Mouse (Mus musculus): ENCODE results near the gene Grk2. TPM values are rescaled to one million over a fixed set of nuclear protein-coding genes. Genes with fewer than 3 reads are reported as not detected.

Gene Grk2
- polyA plus RNA-seq, 1 experiment from 2014 or later = 13.9 TPM

DNA sequence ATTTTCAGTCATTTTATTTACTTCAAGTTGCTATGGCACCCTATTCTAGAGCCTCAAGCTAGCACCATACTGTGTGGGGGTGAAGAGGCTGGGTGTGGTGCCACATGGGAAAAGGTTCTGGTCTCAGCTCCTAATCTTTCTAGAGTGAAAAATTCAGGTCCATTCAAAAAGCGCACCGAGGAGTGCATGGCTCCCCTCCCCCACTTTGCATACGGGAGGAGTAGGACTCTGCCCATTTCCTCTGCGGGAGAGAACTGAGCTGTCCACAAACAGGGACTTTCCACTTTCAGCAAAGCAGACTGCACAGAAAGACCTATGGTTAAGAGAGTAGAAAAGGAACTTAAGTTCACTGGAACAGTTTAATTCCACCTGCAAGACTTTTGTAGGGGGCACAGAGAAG, 26.6 kb upstream of the Grk2 start:
- peak overlapping the region; percentile 35; the same call in 1 of the 2 replicates for H3K9ac ChIP-seq (replicated peaks; ENCODE audit: low read depth)
- no peaks in the 10 kb centered on the region for H3K9me3 ChIP-seq (ENCODE audit: low read length)
- peaks cover 21% of the 10 kb centered on the region for H3K36me3 ChIP-seq (ENCODE audit: insufficient read depth, low read length)
- ATAC-seq (no peak), DNase-seq (ENCODE audit: low spot score) (peak; percentile 43)
- 0% methylated on average over 4 of the region's 4 CpGs for WGBS
- H3K4me2 ChIP-seq (replicated peaks; ENCODE audit: low read depth, low read length) = peak overlapping the region; percentile 56
- peak overlapping the region; percentile 88 for H3K27ac ChIP-seq (ENCODE audit: low read length)
- H3K4me3 ChIP-seq (ENCODE audit: low read depth, low read length) = peak overlapping the region; percentile 32
- H3K27me3 ChIP-seq (replicated peaks; ENCODE audit: insufficient read depth, low read length) = no peaks in the 10 kb centered on the region
- TF ChIP-seq CTCF (IDR thresholded peaks at IDR 0.05) (no peak), EP300 (IDR thresholded peaks at IDR 0.05) (no peak)
- H3K4me1 ChIP-seq (ENCODE audit: insufficient read depth, low read depth, low read length) = peaks cover 12% of the 10 kb centered on the region; the same call in 1 of the 2 replicates

GRCm38 (mm10) chr19:4331273-4331672, 25.3 kb upstream of the Grk2 start:
- 82% methylated on average over 3 of the region's 3 CpGs for WGBS
- DNase-seq (ENCODE audit: low spot score) (no peak), ATAC-seq (no peak)
- Histone ChIP-seq H3K36me3 (ENCODE audit: insufficient read depth, low read length) (peaks cover 29% of the 10 kb centered on the region), H3K9ac (replicated peaks; ENCODE audit: low read depth) (no peak overlapping the region), H3K4me1 (ENCODE audit: insufficient read depth, low read depth, low read length) (peaks cover 12% of the 10 kb centered on the region; the same call in 1 of the 2 replicates), H3K4me3 (ENCODE audit: low read depth, low read length) (no peak overlapping the region), H3K9me3 (ENCODE audit: low read length) (no peaks in the 10 kb centered on the region), H3K4me2 (replicated peaks; ENCODE audit: low read depth, low read length) (no peak overlapping the region), H3K27ac (ENCODE audit: low read length) (no peak overlapping the region), H3K27me3 (replicated peaks; ENCODE audit: insufficient read depth, low read length) (no peaks in the 10 kb centered on the region)
- TF ChIP-seq CTCF (IDR thresholded peaks at IDR 0.05) = no peak
- TF ChIP-seq EP300 (IDR thresholded peaks at IDR 0.05) = no peak

- no peaks in the 10 kb centered on the region for H3K27me3 ChIP-seq (replicated peaks; ENCODE audit: insufficient read depth, low read length)
- no peak overlapping the region for H3K4me2 ChIP-seq (replicated peaks; ENCODE audit: low read depth, low read length)
- H3K27ac ChIP-seq (ENCODE audit: low read length) = no peak overlapping the region
- no peak for TF ChIP-seq CTCF (IDR thresholded peaks at IDR 0.05)
- TF ChIP-seq EP300 (IDR thresholded peaks at IDR 0.05) = no peak
- DNase-seq (ENCODE audit: low spot score) = no peak
- no peak for ATAC-seq
- peaks cover 35% of the 10 kb centered on the region for H3K36me3 ChIP-seq (ENCODE audit: insufficient read depth, low read length)
- 75% methylated on average over 2 of the region's 2 CpGs for WGBS
- no peaks in the 10 kb centered on the region for H3K9me3 ChIP-seq (ENCODE audit: low read length)
- H3K4me1 ChIP-seq (ENCODE audit: insufficient read depth, low read depth, low read length) = peaks cover 12% of the 10 kb centered on the region; the same call in 1 of the 2 replicates
- no peak overlapping the region for H3K4me3 ChIP-seq (ENCODE audit: low read depth, low read length)
- H3K9ac ChIP-seq (replicated peaks; ENCODE audit: low read depth) = no peak overlapping the region
These were observed 24.6 kb upstream of the Grk2 start for GRCm38 (mm10) chr19:4330603-4331002.

- Histone ChIP-seq H3K36me3 (ENCODE audit: insufficient read depth, low read length) (peaks cover 46% of the 10 kb centered on the region), H3K27ac (ENCODE audit: low read length) (no peak overlapping the region), H3K4me2 (replicated peaks; ENCODE audit: low read depth, low read length) (no peak overlapping the region), H3K4me1 (ENCODE audit: insufficient read depth, low read depth, low read length) (peaks cover 7% of the 10 kb centered on the region; the same call in 1 of the 2 replicates), H3K27me3 (replicated peaks; ENCODE audit: insufficient read depth, low read length) (no peaks in the 10 kb centered on the region), H3K4me3 (ENCODE audit: low read depth, low read length) (no peak overlapping the region), H3K9ac (replicated peaks; ENCODE audit: low read depth) (no peak overlapping the region), H3K9me3 (ENCODE audit: low read length) (no peaks in the 10 kb centered on the region)
- no peak for ATAC-seq
- DNase-seq (ENCODE audit: low spot score) = no peak
- WGBS = 95% methylated on average over 8 of the region's 8 CpGs
- no peak for TF ChIP-seq EP300 (IDR thresholded peaks at IDR 0.05)
- TF ChIP-seq CTCF (IDR thresholded peaks at IDR 0.05) = no peak
These were observed 22.8 kb upstream of the Grk2 start for GRCm38 (mm10) chr19:4328737-4329304.

DNA sequence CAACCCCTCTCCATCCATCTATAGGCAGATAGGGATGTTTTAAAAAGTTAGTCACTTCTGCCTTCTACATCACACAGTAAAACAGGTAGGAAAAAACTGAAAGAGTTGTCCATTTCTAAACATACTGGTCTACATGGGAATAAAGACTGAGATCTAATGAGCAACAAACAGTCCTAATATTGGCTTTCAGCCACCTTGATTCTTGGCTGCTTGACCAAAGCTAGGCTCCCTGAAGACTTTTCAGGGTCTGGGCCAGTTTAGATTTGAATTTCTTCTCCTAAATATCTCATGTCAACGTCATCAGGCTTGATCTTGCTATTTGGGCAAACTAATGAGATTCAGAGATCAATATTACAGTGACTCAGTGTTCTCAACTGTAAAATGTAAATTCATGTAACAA, 20.9 kb upstream of the Grk2 start:
- ATAC-seq (no peak), DNase-seq (ENCODE audit: low spot score) (no peak)
- WGBS = 74% methylated on average over 1 of the region's 1 CpGs
- TF ChIP-seq CTCF (IDR thresholded peaks at IDR 0.05) = no peak
- no peak for TF ChIP-seq EP300 (IDR thresholded peaks at IDR 0.05)
- H3K9me3 ChIP-seq (ENCODE audit: low read length) = no peaks in the 10 kb centered on the region
- no peak overlapping the region for H3K4me3 ChIP-seq (ENCODE audit: low read depth, low read length)
- no peaks in the 10 kb centered on the region for H3K4me1 ChIP-seq (ENCODE audit: insufficient read depth, low read depth, low read length)
- H3K27ac ChIP-seq (ENCODE audit: low read length) = no peak overlapping the region
- H3K27me3 ChIP-seq (replicated peaks; ENCODE audit: insufficient read depth, low read length) = no peaks in the 10 kb centered on the region
- no peak overlapping the region for H3K9ac ChIP-seq (replicated peaks; ENCODE audit: low read depth)
- no peak overlapping the region for H3K4me2 ChIP-seq (replicated peaks; ENCODE audit: low read depth, low read length)
- peaks cover 53% of the 10 kb centered on the region for H3K36me3 ChIP-seq (ENCODE audit: insufficient read depth, low read length)

DNA sequence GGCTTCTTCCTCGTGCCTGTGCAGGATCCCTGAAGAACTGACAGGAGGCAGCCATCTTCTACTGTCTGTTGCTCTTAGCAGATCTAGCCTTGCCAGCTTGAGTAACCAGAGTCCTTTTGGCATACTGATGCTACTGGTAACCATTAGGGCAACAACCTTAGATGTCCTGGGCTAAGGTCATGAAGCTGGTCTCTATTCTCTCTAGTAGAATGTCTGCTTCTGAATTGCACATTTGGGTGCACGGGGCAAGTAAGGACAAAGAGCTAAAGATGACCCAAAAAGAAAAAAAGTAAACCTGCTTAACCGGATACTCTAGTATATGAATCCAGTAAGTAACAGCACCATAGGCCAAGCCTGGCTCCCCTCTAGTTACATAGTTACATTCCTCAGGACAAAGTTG, 20.1 kb upstream of the Grk2 start:
- ATAC-seq = no peak

More for the DNA sequence above, 20.1 kb upstream of the Grk2 start:
- TF ChIP-seq CTCF (IDR thresholded peaks at IDR 0.05) (no peak), EP300 (IDR thresholded peaks at IDR 0.05) (no peak)
- DNase-seq (ENCODE audit: low spot score) = no peak
- H3K36me3 ChIP-seq (ENCODE audit: insufficient read depth, low read length) = peaks cover 58% of the 10 kb centered on the region
- no peak overlapping the region for H3K4me2 ChIP-seq (replicated peaks; ENCODE audit: low read depth, low read length)
- WGBS = 81% methylated on average over 3 of the region's 3 CpGs
- H3K9me3 ChIP-seq (ENCODE audit: low read length) = no peaks in the 10 kb centered on the region
- no peaks in the 10 kb centered on the region for H3K4me1 ChIP-seq (ENCODE audit: insufficient read depth, low read depth, low read length)
- no peak overlapping the region for H3K9ac ChIP-seq (replicated peaks; ENCODE audit: low read depth)
- H3K27ac ChIP-seq (ENCODE audit: low read length) = no peak overlapping the region
- H3K4me3 ChIP-seq (ENCODE audit: low read depth, low read length) = no peak overlapping the region
- H3K27me3 ChIP-seq (replicated peaks; ENCODE audit: insufficient read depth, low read length) = no peaks in the 10 kb centered on the region
